Mouse (Mus musculus): ENCODE data around the gene Wdfy1.

Gene Wdfy1

GRCm38 (mm10) chr1:79759436-79759972, 16.4 kb downstream of the Wdfy1 start:
- DNase-seq = no peak

- DNase-seq = no peak
Observed at GRCm38 (mm10) chr1:79759006-79759405, 16.9 kb downstream of the Wdfy1 start.

GRCm38 (mm10) chr1:79757597-79757996, 18.3 kb downstream of the Wdfy1 start:
- DNase-seq = no peak

GRCm38 (mm10) chr1:79757161-79757560, 18.8 kb downstream of the Wdfy1 start:
- peak; percentile 59 for DNase-seq

GRCm38 (mm10) chr1:79756417-79756816, 19.5 kb downstream of the Wdfy1 start:
- DNase-seq = peak; percentile 33

- DNase-seq = no peak
Observed at GRCm38 (mm10) chr1:79755376-79755775, 20.6 kb downstream of the Wdfy1 start.

GRCm38 (mm10) chr1:79754936-79755335, 21.0 kb downstream of the Wdfy1 start:
- DNase-seq = no peak

- DNase-seq = no peak
Observed at GRCm38 (mm10) chr1:79753456-79753855, 22.5 kb downstream of the Wdfy1 start.

GRCm38 (mm10) chr1:79752714-79753340, 23.1 kb downstream of the Wdfy1 start:
- DNase-seq = no peak

GRCm38 (mm10) chr1:79752015-79752695, 23.8 kb downstream of the Wdfy1 start:
- no peak for DNase-seq

GRCm38 (mm10) chr1:79751186-79751585, 24.8 kb downstream of the Wdfy1 start:
- DNase-seq = peak; percentile 25

GRCm38 (mm10) chr1:79746056-79746455, 29.9 kb downstream of the Wdfy1 start:
- DNase-seq = no peak

GRCm38 (mm10) chr1:79743385-79743784, 32.6 kb downstream of the Wdfy1 start:
- no peak for DNase-seq

- DNase-seq = peak; percentile 28
Observed at GRCm38 (mm10) chr1:79742949-79743348, 33.0 kb downstream of the Wdfy1 start.

- DNase-seq = no peak
Observed at GRCm38 (mm10) chr1:79741002-79741401, 34.9 kb downstream of the Wdfy1 start.

GRCm38 (mm10) chr1:79739726-79740125, 36.2 kb downstream of the Wdfy1 start:
- no peak for DNase-seq

GRCm38 (mm10) chr1:79736408-79736807, 39.5 kb downstream of the Wdfy1 start:
- no peak for DNase-seq

- no peak for DNase-seq
Observed at GRCm38 (mm10) chr1:79734794-79735193, 41.1 kb downstream of the Wdfy1 start.

- DNase-seq = peak; percentile 74
Observed at GRCm38 (mm10) chr1:79714152-79714923, 61.6 kb downstream of the Wdfy1 start.

GRCm38 (mm10) chr1:79713081-79713480, 62.9 kb downstream of the Wdfy1 start:
- peak; percentile 60 for DNase-seq

GRCm38 (mm10) chr1:79711147-79712126, 64.5 kb downstream of the Wdfy1 start:
- peak; percentile 35 for DNase-seq

- no peak for DNase-seq
Observed at GRCm38 (mm10) chr1:79710678-79711077, 65.3 kb downstream of the Wdfy1 start.
